Mouse (Mus musculus) kidney, postnatal 0 days (tissue): ENCODE data around the gene Tchh. TPM values are rescaled to one million over a fixed set of nuclear protein-coding genes. Genes with fewer than 3 reads are reported as not detected.
"Not testable (repeated sequence)": the region's sequence is repeated elsewhere in the genome, so short reads cannot be mapped to it uniquely, and the experiment has no call there.

Experiments
- ATAC-seq: fragments of 200-750 bp; cut with Nextera tagmentation; replicated peaks from 2 replicates; pipeline ENCODE4 v1.8.0; 2017; ENCODE audit warnings: low read depth, moderate number of reproducible peaks, moderate TSS enrichment, moderate library complexity; ENCODE audit not compliant: low FRiP score
- DNase-seq: peaks from one replicate; pipeline ENCODE4 v3.0.0-alpha.2; 2016; ENCODE audit warnings: low spot score
- H3K27ac ChIP-seq: fragments of 300-500 bp; sonication (generic); 2 replicates; pipeline ENCODE4 v1.5.1; 2014; ENCODE audit warnings: mild to moderate bottlenecking
- H3K27me3 ChIP-seq: fragments of 300-500 bp; sonication (generic); 2 replicates; pipeline ENCODE4 v1.6.1; 2014; ENCODE audit warnings: low read length, mixed read lengths; ENCODE audit not compliant: insufficient read depth
- H3K36me3 ChIP-seq: fragments of 300-500 bp; sonication (generic); 2 replicates; pipeline ENCODE4 v1.6.1; 2014; ENCODE audit warnings: low read length, mixed read lengths; ENCODE audit not compliant: insufficient read depth
- H3K4me1 ChIP-seq: fragments of 300-500 bp; sonication (generic); replicated peaks from 2 replicates; pipeline ENCODE4 v1.6.1; 2014; ENCODE audit warnings: antibody characterized with exemption, low read length, mixed read lengths; ENCODE audit not compliant: insufficient read depth
- H3K4me2 ChIP-seq: fragments of 300-500 bp; sonication (generic); 2 replicates; pipeline ENCODE4 v1.6.1; 2014; ENCODE audit warnings: mild to moderate bottlenecking, low read length, moderate library complexity, mixed read lengths
- H3K4me3 ChIP-seq: fragments of 300-500 bp; sonication (generic); replicated peaks from 2 replicates; pipeline ENCODE4 v1.5.1; 2014; ENCODE audit warnings: low read depth, low read length
- H3K9ac ChIP-seq: fragments of 300-500 bp; sonication (generic); 2 replicates; pipeline ENCODE4 v1.6.1; 2014; ENCODE audit warnings: low read depth, low read length
- H3K9me3 ChIP-seq: fragments of 300-500 bp; sonication (generic); replicated peaks from 2 replicates; pipeline ENCODE4 v1.6.1; 2016; ENCODE audit warnings: low read length, inconsistent platforms, mixed read lengths
- CTCF ChIP-seq: IDR thresholded peaks from 2 replicates; pipeline ENCODE4 v1.5.1; 2016; ENCODE audit warnings: antibody characterized with exemption, low read depth, mild to moderate bottlenecking, moderate library complexity
- WGBS: fragments of 180-500 bp; shearing (Covaris S2); extraction: QIAGEN DNeasy Blood & Tissue Kit; methylation state at CpG from one replicate; pipeline ENCODE4 v1.1.7; 2014; 5-methylcytosine and 5-hydroxymethylcytosine counted together
- microRNA-seq: library from miRNA; unstranded; fragments of <30 nt; microRNA quantifications from one replicate; pipeline ENCODE4, GENCODE M21; 2016
- polyA plus RNA-seq: library from polyadenylated mRNA; unstranded; fragments of >200 nt; fragmentation: Nextera tagmentation; extraction: Ambion mirVana; gene quantifications from 2 replicates; pipeline ENCODE4 v1.2.1, GENCODE M21; 2015

Gene Tchh
- polyA plus RNA-seq, 1 experiment from 2014 or later = 6.7 TPM

GRCm38 (mm10) chr3:93481982-93482616 lies 40.0 kb downstream of the Tchh start:
- Histone ChIP-seq H3K9me3 (no peaks in the 10 kb centered on the region), H3K27me3 (no peaks in the 10 kb centered on the region), H3K4me3 (no peak overlapping the region), H3K4me2 (no peak overlapping the region), H3K4me1 (no peaks in the 10 kb centered on the region), H3K36me3 (no peaks in the 10 kb centered on the region), H3K9ac (no peak overlapping the region), H3K27ac (no peak overlapping the region)
- DNase-seq = no peak
- WGBS = 68% methylated on average over 2 of the region's 2 CpGs
- no peak for ATAC-seq
- TF ChIP-seq CTCF = no peak

GRCm38 (mm10) chr3:93485611-93486010 lies 43.5 kb downstream of the Tchh start:
- no peak overlapping the region for H3K9ac ChIP-seq
- H3K4me1 ChIP-seq = no peaks in the 10 kb centered on the region
- DNase-seq (no peak), ATAC-seq (no peak)
- H3K27me3 ChIP-seq = no peaks in the 10 kb centered on the region
- H3K27ac ChIP-seq = no peak overlapping the region
- no peaks in the 10 kb centered on the region for H3K9me3 ChIP-seq
- TF ChIP-seq CTCF = no peak
- no peaks in the 10 kb centered on the region for H3K36me3 ChIP-seq
- WGBS = 86% methylated on average over 3 of the region's 3 CpGs
- no peak overlapping the region for H3K4me2 ChIP-seq
- H3K4me3 ChIP-seq = no peak overlapping the region

- Histone ChIP-seq H3K36me3 (no peaks in the 10 kb centered on the region), H3K27me3 (no peaks in the 10 kb centered on the region), H3K4me3 (no peak overlapping the region), H3K9ac (no peak overlapping the region), H3K4me1 (no peaks in the 10 kb centered on the region), H3K4me2 (no peak overlapping the region), H3K27ac (no peak overlapping the region), H3K9me3 (no peaks in the 10 kb centered on the region)
- no peak; the same call in 1 of the 2 replicates for ATAC-seq
- DNase-seq = no peak
- WGBS = 83% methylated on average over 2 of the region's 2 CpGs
- no peak for TF ChIP-seq CTCF
Observed at GRCm38 (mm10) chr3:93488541-93488940, 46.4 kb downstream of the Tchh start.

- H3K4me3 ChIP-seq = no peak overlapping the region
- no peaks in the 10 kb centered on the region for H3K4me1 ChIP-seq
- no peak for TF ChIP-seq CTCF
- no peaks in the 10 kb centered on the region for H3K9me3 ChIP-seq
- H3K27ac ChIP-seq = no peak overlapping the region
- no peak for DNase-seq
- H3K9ac ChIP-seq = no peak overlapping the region
- H3K4me2 ChIP-seq = no peak overlapping the region
- H3K27me3 ChIP-seq = no peaks in the 10 kb centered on the region
- no peaks in the 10 kb centered on the region for H3K36me3 ChIP-seq
- 83% methylated on average over 3 of the region's 3 CpGs for WGBS
- ATAC-seq = no peak
Observed at GRCm38 (mm10) chr3:93492176-93492575, 50.0 kb downstream of the Tchh start.

GRCm38 (mm10) chr3:93493992-93494391 lies 51.9 kb downstream of the Tchh start:
- no peak overlapping the region for H3K4me2 ChIP-seq
- no peak overlapping the region for H3K9ac ChIP-seq
- H3K4me3 ChIP-seq = no peak overlapping the region
- H3K27me3 ChIP-seq = no peaks in the 10 kb centered on the region
- DNase-seq (peak; percentile 91), ATAC-seq (peak; percentile 85)
- H3K4me1 ChIP-seq = no peaks in the 10 kb centered on the region
- H3K27ac ChIP-seq = no peak overlapping the region
- WGBS = 0% methylated on average over 4 of the region's 4 CpGs
- no peaks in the 10 kb centered on the region for H3K9me3 ChIP-seq
- no peaks in the 10 kb centered on the region for H3K36me3 ChIP-seq
- peak; percentile 93 for TF ChIP-seq CTCF

GRCm38 (mm10) chr3:93494774-93495173 lies 52.6 kb downstream of the Tchh start:
- not testable (repeated sequence) for ATAC-seq, H3K36me3 ChIP-seq, H3K4me2 ChIP-seq, H3K27ac ChIP-seq, H3K9me3 ChIP-seq, H3K27me3 ChIP-seq, H3K4me3 ChIP-seq, H3K9ac ChIP-seq, DNase-seq, H3K4me1 ChIP-seq
- WGBS = 27% methylated on average over 5 of the region's 5 CpGs
- TF ChIP-seq CTCF = peak; percentile 59

GRCm38 (mm10) chr3:93497131-93497530 lies 55.0 kb downstream of the Tchh start:
- DNase-seq (peak; percentile 25), ATAC-seq (no peak)
- Histone ChIP-seq H3K4me1 (no peaks in the 10 kb centered on the region), H3K4me3 (no peak overlapping the region), H3K36me3 (no peaks in the 10 kb centered on the region), H3K9ac (no peak overlapping the region), H3K4me2 (no peak overlapping the region), H3K27ac (no peak overlapping the region), H3K9me3 (no peaks in the 10 kb centered on the region), H3K27me3 (no peaks in the 10 kb centered on the region)
- 60% methylated on average over 3 of the region's 3 CpGs for WGBS
- TF ChIP-seq CTCF = no peak

Small RNAs within 50 kb of the gene (microRNA-seq; reads per million reads assigned to microRNA genes)
- gene Gm22752 = not detected

Other genes with a start within 250 kb of the Tchh start
- gene Flg2, start 245.1 kb upstream of the Tchh start, polyA plus RNA-seq = not detected in 2 replicates
- 0.28 and 0.32 TPM in 2 replicates for gene Flg, start 168.8 kb upstream of the Tchh start, polyA plus RNA-seq
- gene Hrnr, start 122.6 kb upstream of the Tchh start, polyA plus RNA-seq = 0.04 and 0.05 TPM in 2 replicates
- 0.04 and 0.05 TPM in 2 replicates for gene Rptn, start 48.6 kb upstream of the Tchh start, polyA plus RNA-seq
- 0.28 and 0.33 TPM in 2 replicates for gene Tchhl1, start 26.4 kb downstream of the Tchh start, polyA plus RNA-seq
- gene S100a11, start 78.2 kb downstream of the Tchh start, polyA plus RNA-seq = 2,066 and 2,191 TPM in 2 replicates
- 534 and 566 TPM in 2 replicates for gene S100a10, start 112.8 kb downstream of the Tchh start, polyA plus RNA-seq
- gene Tdpoz2, start 210.4 kb downstream of the Tchh start, polyA plus RNA-seq = not detected in 2 replicates
- gene Tdpoz1, start 234.0 kb downstream of the Tchh start, polyA plus RNA-seq = not detected in 2 replicates